Mouse (Mus musculus) left cerebral cortex, adult 2 months (tissue): ENCODE results near the gene Rbfox1. TPM values are rescaled to one million over a fixed set of nuclear protein-coding genes. Genes with fewer than 3 reads are reported as not detected.

Experiments used
- DNase-seq, 2 experiments: peaks; one replicate each; pipeline ENCODE4 v3.0.0; 2021 to 2022; ENCODE audit warnings: low spot score in 2 of 2, mixed read lengths in 1 of 2; ENCODE audit errors: extremely low spot score in 1 of 2
- H3K27ac ChIP-seq: fragments of 200-600 bp; 2 replicates; pipeline ENCODE4 v1.8.1; 2022
- H3K4me3 ChIP-seq: fragments of 200-600 bp; 2 replicates; pipeline ENCODE4 v1.8.1; 2022
- CTCF ChIP-seq: fragments of 200-600 bp; IDR thresholded peaks from 2 replicates; pipeline ENCODE4 v1.8.1; 2022; ENCODE audit warnings: antibody characterized with exemption, mild to moderate bottlenecking, moderate library complexity
- intact Hi-C: fragments of 180-260 bp; cut with DNase I; formaldehyde crosslinking; loops from one replicate; pipeline ENCODE4 v1.15.1; 2025
- total RNA-seq, 2 experiments: library from RNA; stranded (reverse); gene quantifications; 2 replicates each; pipeline ENCODE4 v1.2.3; 2021

Gene Rbfox1
- total RNA-seq, 2 experiments from 2014 or later = 330 to 336 TPM

GRCm38 (mm10) chr16:6164476-6164875, 279.3 kb downstream of the Rbfox1 start:
- Histone ChIP-seq H3K27ac (no peak overlapping the region), H3K4me3 (no peak overlapping the region)
- intact Hi-C loops = no loop called here
- TF ChIP-seq CTCF = no peak
- DNase-seq = no peak

GRCm38 (mm10) chr16:6169346-6169745, 284.2 kb downstream of the Rbfox1 start:
- no peak for TF ChIP-seq CTCF
- Histone ChIP-seq H3K27ac (no peak overlapping the region), H3K4me3 (no peak overlapping the region)
- no peak for DNase-seq
- intact Hi-C loops = no loop called here

GRCm38 (mm10) chr16:6180819-6181218, 295.7 kb downstream of the Rbfox1 start:
- intact Hi-C loops = no loop called here
- no peak for DNase-seq
- H3K27ac ChIP-seq = no peak overlapping the region

GRCm38 (mm10) chr16:6182329-6182728, 297.2 kb downstream of the Rbfox1 start:
- intact Hi-C loops = no loop called here
- Histone ChIP-seq H3K4me3 (no peak overlapping the region), H3K27ac (no peak overlapping the region)
- no peak for DNase-seq
- no peak for TF ChIP-seq CTCF

More at GRCm38 (mm10) chr16:6180819-6181218, 295.7 kb downstream of the Rbfox1 start:
- no peak for TF ChIP-seq CTCF
- no peak overlapping the region for H3K4me3 ChIP-seq

GRCm38 (mm10) chr16:6192358-6192757, 307.2 kb downstream of the Rbfox1 start:
- intact Hi-C loops = no loop called here
- no peak for DNase-seq
- no peak for TF ChIP-seq CTCF
- Histone ChIP-seq H3K27ac (no peak overlapping the region), H3K4me3 (no peak overlapping the region)

- no peak overlapping the region for H3K27ac ChIP-seq
- intact Hi-C loops = no loop called here
These were observed 321.3 kb downstream of the Rbfox1 start for GRCm38 (mm10) chr16:6206431-6206830.

GRCm38 (mm10) chr16:6212916-6213315, 327.8 kb downstream of the Rbfox1 start:
- no peak; the same call in 1 of the 2 replicates for TF ChIP-seq CTCF
- no peak overlapping the region for H3K4me3 ChIP-seq

More at GRCm38 (mm10) chr16:6206431-6206830, 321.3 kb downstream of the Rbfox1 start:
- DNase-seq = no peak
- no peak for TF ChIP-seq CTCF
- no peak overlapping the region for H3K4me3 ChIP-seq

GRCm38 (mm10) chr16:6227449-6227848, 342.3 kb downstream of the Rbfox1 start:
- TF ChIP-seq CTCF = no peak
- Histone ChIP-seq H3K27ac (no peak overlapping the region; the same call in 1 of the 2 replicates), H3K4me3 (no peak overlapping the region)
- no peak for DNase-seq
- intact Hi-C loops = no loop called here

More at GRCm38 (mm10) chr16:6212916-6213315, 327.8 kb downstream of the Rbfox1 start:
- H3K27ac ChIP-seq = no peak overlapping the region
- no peak for DNase-seq
- intact Hi-C loops = no loop called here

- DNase-seq = no peak
- intact Hi-C loops = no loop called here
- no peak for TF ChIP-seq CTCF
These were observed 347.8 kb downstream of the Rbfox1 start for GRCm38 (mm10) chr16:6232966-6233365.

GRCm38 (mm10) chr16:6241393-6241792, 356.2 kb downstream of the Rbfox1 start:
- TF ChIP-seq CTCF = no peak
- Histone ChIP-seq H3K4me3 (no peak overlapping the region), H3K27ac (peak overlapping the region; percentile 24; the same call in 1 of the 2 replicates)
- intact Hi-C loops = no loop called here
- no peak for DNase-seq

More at GRCm38 (mm10) chr16:6232966-6233365, 347.8 kb downstream of the Rbfox1 start:
- H3K4me3 ChIP-seq = no peak overlapping the region
- no peak overlapping the region for H3K27ac ChIP-seq

- 0 out of 2 replicates have a peak overlapping the region, but pooled peaks have one; percentile 47 for H3K27ac ChIP-seq
- H3K4me3 ChIP-seq = no peak overlapping the region
- TF ChIP-seq CTCF = no peak
- no peak for DNase-seq
- intact Hi-C loops = no loop called here
These were observed 357.3 kb downstream of the Rbfox1 start for GRCm38 (mm10) chr16:6242468-6242867.

GRCm38 (mm10) chr16:6247569-6247968, 362.4 kb downstream of the Rbfox1 start:
- intact Hi-C loops = no loop called here
- no peak for DNase-seq
- no peak overlapping the region for H3K27ac ChIP-seq
- no peak for TF ChIP-seq CTCF
- no peak overlapping the region for H3K4me3 ChIP-seq

- no peak overlapping the region for H3K27ac ChIP-seq
- TF ChIP-seq CTCF = no peak
- intact Hi-C loops = no loop called here
- no peak for DNase-seq
- H3K4me3 ChIP-seq = no peak overlapping the region
These were observed 379.4 kb downstream of the Rbfox1 start for GRCm38 (mm10) chr16:6264557-6264956.
